Mouse (Mus musculus) erythroblast, embryonic 14.5 days (primary cell): Measurements from ENCODE around the gene Zdhhc16. TPM values are rescaled to one million over a fixed set of nuclear protein-coding genes. Genes with fewer than 3 reads are reported as not detected.
A peak's percentile ranks its signal among the peaks of the same experiment; 100 is the strongest.

Experiments used
- H3K27me3 ChIP-seq: 2 replicates; pipeline ENCODE4 v1.6.1; 2012; ENCODE audit warnings: inconsistent platforms; ENCODE audit not compliant: control insufficient read depth
- H3K36me3 ChIP-seq: 2 replicates; pipeline ENCODE4 v1.6.1; 2012; ENCODE audit warnings: mild to moderate bottlenecking, inconsistent platforms; ENCODE audit not compliant: control insufficient read depth
- H3K4me1 ChIP-seq: 2 replicates; pipeline ENCODE4 v1.6.1; 2012; ENCODE audit warnings: inconsistent platforms; ENCODE audit not compliant: control insufficient read depth
- H3K4me3 ChIP-seq: replicated peaks from 2 replicates; pipeline ENCODE3; 2012; ENCODE audit warnings: moderate library complexity, mild to moderate bottlenecking, inconsistent platforms
- H3K9me3 ChIP-seq: 2 replicates; pipeline ENCODE4 v1.6.1; 2012; ENCODE audit warnings: low read length, inconsistent platforms, mixed read lengths; ENCODE audit not compliant: control insufficient read depth
- GATA1 ChIP-seq: IDR thresholded peaks from 2 replicates; pipeline ENCODE4 v1.6.1; 2012; ENCODE audit warnings: low read length, inconsistent platforms, mixed read lengths
- TAL1 ChIP-seq: IDR thresholded peaks from 3 replicates; pipeline ENCODE4 v1.6.1; 2012; ENCODE audit warnings: low read length, inconsistent platforms, mixed read lengths
- polyA plus RNA-seq: library from polyadenylated mRNA; stranded (reverse); fragments of >175 nt; gene quantifications from 2 replicates; pipeline ENCODE4 v1.2.3, GENCODE M21; 2012

The Zdhhc16 gene
- polyA plus RNA-seq, 1 experiment: 3.1 TPM

DNA sequence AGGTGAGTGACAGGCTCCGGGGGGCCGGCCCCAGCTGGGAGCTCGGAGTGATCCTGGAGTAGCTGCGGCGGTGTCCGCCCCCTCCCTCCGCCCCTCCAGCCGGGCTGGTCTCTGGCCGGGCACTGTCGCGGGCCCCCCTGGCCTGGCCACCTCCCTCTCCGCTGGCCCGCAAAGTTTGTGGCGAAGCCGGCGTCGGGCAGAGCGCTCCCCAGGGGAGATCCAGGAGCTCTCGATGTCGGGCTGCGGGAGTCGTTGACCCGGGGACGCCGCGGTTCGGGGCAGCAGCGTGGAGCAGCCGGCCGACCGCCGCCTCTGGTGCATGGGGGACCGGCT lies 48.3 kb downstream of the Zdhhc16 start, which contains the start of gene Ubtd1:
Ubtd1 (plus strand) TSS at position 169 of the 333 bp plus-strand sequence.
- TF ChIP-seq TAL1 (no peak), GATA1 (no peak)
- H3K4me1 ChIP-seq: peaks cover 37% of the 10 kb centered on the region
- peak within 1 kb of the TSS; percentile 78 for H3K4me3 ChIP-seq
- H3K9me3 ChIP-seq: no peaks in the 10 kb centered on the region; the same call in 1 of the 2 replicates
- H3K36me3 ChIP-seq: peaks cover 18% of the 10 kb centered on the region
- H3K27me3 ChIP-seq: peaks cover 39% of the 10 kb centered on the region

GRCm38 (mm10) chr19:41981931-41982790 lies 48.9 kb downstream of the Zdhhc16 start:
- Histone ChIP-seq H3K27me3 (peaks cover 39% of the 10 kb centered on the region), H3K4me1 (peaks cover 37% of the 10 kb centered on the region), H3K4me3 (peak overlapping the region; percentile 78), H3K36me3 (peaks cover 14% of the 10 kb centered on the region), H3K9me3 (no peaks in the 10 kb centered on the region; the same call in 1 of the 2 replicates)
- TF ChIP-seq GATA1 (no peak), TAL1 (no peak)

- peaks cover 34% of the 10 kb centered on the region for H3K4me1 ChIP-seq
- peaks cover 39% of the 10 kb centered on the region for H3K27me3 ChIP-seq
- peak overlapping the region; percentile 78 for H3K4me3 ChIP-seq
- H3K36me3 ChIP-seq: peaks cover 8% of the 10 kb centered on the region
- TF ChIP-seq GATA1: no peak
- TF ChIP-seq TAL1: no peak
- H3K9me3 ChIP-seq: no peaks in the 10 kb centered on the region; the same call in 1 of the 2 replicates
These were observed 49.5 kb downstream of the Zdhhc16 start for GRCm38 (mm10) chr19:41982791-41983150.

DNA sequence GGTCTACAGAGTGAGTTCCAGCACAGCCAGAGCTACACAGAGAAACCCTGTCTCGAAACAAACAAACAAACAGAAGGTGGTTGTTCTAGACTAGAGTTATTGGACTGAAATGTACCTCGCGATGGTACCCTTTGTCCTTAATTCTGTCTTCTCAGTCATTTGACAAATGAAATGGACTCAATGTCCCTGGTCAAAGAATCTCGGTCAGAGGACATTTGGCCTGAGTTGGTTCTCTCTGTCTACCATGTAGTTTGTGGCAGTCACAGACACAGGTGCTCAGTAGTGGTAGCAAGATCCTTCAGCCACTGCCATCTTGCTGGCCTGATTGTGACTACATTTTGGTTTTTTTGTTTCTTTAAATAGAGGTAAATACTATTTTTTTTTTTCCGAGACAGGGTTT lies 52.7 kb downstream of the Zdhhc16 start:
- no peak overlapping the region for H3K4me3 ChIP-seq
- peaks cover 15% of the 10 kb centered on the region for H3K4me1 ChIP-seq
- no peaks in the 10 kb centered on the region for H3K36me3 ChIP-seq
- TF ChIP-seq GATA1 (no peak), TAL1 (no peak)
- peaks cover 39% of the 10 kb centered on the region for H3K27me3 ChIP-seq
- H3K9me3 ChIP-seq: no peaks in the 10 kb centered on the region; the same call in 1 of the 2 replicates

DNA sequence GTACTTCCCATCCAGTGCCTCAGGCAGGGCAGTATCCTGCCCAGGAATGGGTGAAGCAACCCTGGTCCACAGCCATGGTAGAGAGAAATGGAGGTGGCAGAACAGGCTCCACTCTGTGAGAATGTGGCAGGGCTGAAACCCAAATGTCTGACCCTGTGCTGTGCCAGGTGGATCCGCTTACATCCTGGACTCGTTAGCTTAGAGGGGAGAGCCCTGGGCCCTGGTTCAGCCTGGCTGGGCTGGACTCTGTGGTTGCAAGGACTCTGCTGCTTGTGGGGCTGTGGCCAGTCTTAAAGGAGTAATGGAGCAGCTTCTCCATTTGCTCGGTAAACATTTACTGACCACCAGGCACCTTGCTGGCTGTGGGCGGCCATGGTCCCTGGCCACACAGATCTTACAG lies 53.9 kb downstream of the Zdhhc16 start:
- TF ChIP-seq GATA1 (no peak), TAL1 (no peak)

GRCm38 (mm10) chr19:41989810-41990209 lies 56.5 kb downstream of the Zdhhc16 start:
- TF ChIP-seq GATA1 (no peak), TAL1 (no peak)
- no peaks in the 10 kb centered on the region for H3K9me3 ChIP-seq
- H3K36me3 ChIP-seq: no peaks in the 10 kb centered on the region
- no peaks in the 10 kb centered on the region for H3K4me1 ChIP-seq
- no peak overlapping the region for H3K4me3 ChIP-seq
- peaks cover 4% of the 10 kb centered on the region for H3K27me3 ChIP-seq

More for the DNA sequence above, 53.9 kb downstream of the Zdhhc16 start:
- H3K9me3 ChIP-seq: no peaks in the 10 kb centered on the region; the same call in 1 of the 2 replicates
- peaks cover 30% of the 10 kb centered on the region for H3K27me3 ChIP-seq
- no peaks in the 10 kb centered on the region for H3K36me3 ChIP-seq
- peaks cover 5% of the 10 kb centered on the region for H3K4me1 ChIP-seq
- no peak overlapping the region for H3K4me3 ChIP-seq

GRCm38 (mm10) chr19:41991926-41992477 lies 58.7 kb downstream of the Zdhhc16 start:
- Histone ChIP-seq H3K27me3 (no peaks in the 10 kb centered on the region), H3K9me3 (no peaks in the 10 kb centered on the region), H3K4me1 (no peaks in the 10 kb centered on the region), H3K4me3 (no peak overlapping the region), H3K36me3 (no peaks in the 10 kb centered on the region)
- TF ChIP-seq TAL1: no peak
- TF ChIP-seq GATA1: no peak

- Histone ChIP-seq H3K27me3 (no peaks in the 10 kb centered on the region; the same call in 1 of the 2 replicates), H3K4me3 (no peak overlapping the region), H3K4me1 (no peaks in the 10 kb centered on the region), H3K36me3 (no peaks in the 10 kb centered on the region), H3K9me3 (no peaks in the 10 kb centered on the region)
- TF ChIP-seq GATA1: no peak
- no peak for TF ChIP-seq TAL1
These were observed 59.7 kb downstream of the Zdhhc16 start for GRCm38 (mm10) chr19:41992971-41993370.

DNA sequence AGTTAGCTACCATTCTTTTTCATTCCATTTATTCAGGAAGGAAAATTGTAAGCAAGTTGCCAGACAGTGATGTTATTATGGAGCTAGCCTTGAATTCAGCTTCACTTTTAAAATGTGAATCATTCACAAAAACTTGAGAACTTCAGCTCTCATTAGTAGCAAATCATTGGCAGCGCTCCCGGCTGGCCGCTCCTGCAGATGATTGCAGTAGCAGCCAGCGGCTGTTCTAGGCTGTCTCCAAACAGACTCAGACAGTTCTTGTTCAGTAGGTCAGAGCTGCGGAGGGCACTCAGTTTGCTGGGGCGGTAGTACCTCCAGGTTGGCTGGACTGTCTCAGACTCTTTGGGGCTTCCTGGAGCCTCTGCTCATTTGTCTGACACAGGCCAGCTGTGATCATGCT lies 60.2 kb downstream of the Zdhhc16 start:
- Histone ChIP-seq H3K4me3 (no peak overlapping the region), H3K9me3 (no peaks in the 10 kb centered on the region), H3K27me3 (no peaks in the 10 kb centered on the region; the same call in 1 of the 2 replicates), H3K36me3 (no peaks in the 10 kb centered on the region), H3K4me1 (no peaks in the 10 kb centered on the region)
- TF ChIP-seq TAL1 (no peak), GATA1 (no peak)

Other genes starting within 250 kb of the Zdhhc16 start
- gene Slit1, start 189.8 kb upstream of the Zdhhc16 start, polyA plus RNA-seq: 0.06 and 0.12 TPM in 2 replicates
- gene Arhgap19, start 131.4 kb upstream of the Zdhhc16 start, polyA plus RNA-seq: 0.49 and 0.65 TPM in 2 replicates
- gene Frat1, start 103.5 kb upstream of the Zdhhc16 start, polyA plus RNA-seq: 2.3 and 2.8 TPM in 2 replicates
- gene Frat2, start 85.3 kb upstream of the Zdhhc16 start, polyA plus RNA-seq: 8.4 and 10.4 TPM in 2 replicates
- 1.1 TPM in 2 replicates for gene Rrp12, start 37.3 kb upstream of the Zdhhc16 start, polyA plus RNA-seq
- gene Pgam1, start 21.6 kb upstream of the Zdhhc16 start, polyA plus RNA-seq: 6.9 and 7.3 TPM in 2 replicates
- 0.70 and 0.94 TPM in 2 replicates for gene Exosc1, start 57 bp upstream of the Zdhhc16 start, polyA plus RNA-seq
- gene Mms19, start 47.7 kb downstream of the Zdhhc16 start, polyA plus RNA-seq: 0.54 and 0.65 TPM in 2 replicates
- gene Ubtd1, start 48.3 kb downstream of the Zdhhc16 start, polyA plus RNA-seq: 0.10 and 0.30 TPM in 2 replicates
- gene Ankrd2, start 102.5 kb downstream of the Zdhhc16 start, polyA plus RNA-seq: 0.12 TPM in 1 of 2 replicates, not detected in the other
- gene Hoga1, start 112.1 kb downstream of the Zdhhc16 start, polyA plus RNA-seq: not detected in 2 replicates
- not detected in 2 replicates for gene 4933411K16Rik, start 118.8 kb downstream of the Zdhhc16 start, polyA plus RNA-seq
- 0.10 and 0.19 TPM in 2 replicates for gene Morn4, start 152.9 kb downstream of the Zdhhc16 start, polyA plus RNA-seq
- 1.7 and 1.8 TPM in 2 replicates for gene Pi4k2a, start 157.0 kb downstream of the Zdhhc16 start, polyA plus RNA-seq
- gene Avpi1, start 195.6 kb downstream of the Zdhhc16 start, polyA plus RNA-seq: 1.3 and 1.7 TPM in 2 replicates
- gene Marveld1, start 213.9 kb downstream of the Zdhhc16 start, polyA plus RNA-seq: 0.05 TPM in 2 replicates
- gene Zfyve27, start 230.5 kb downstream of the Zdhhc16 start, polyA plus RNA-seq: 0.67 and 0.73 TPM in 2 replicates